Mouse (Mus musculus) heart, postnatal 0 days (tissue): ENCODE measurements around the gene Ptgir. TPM values are rescaled to one million over a fixed set of nuclear protein-coding genes. Genes with fewer than 3 reads are reported as not detected.
A peak's percentile ranks its signal among the peaks of the same experiment; 100 is the strongest.

Source experiments
- ATAC-seq: fragments of 200-750 bp; cut with Nextera tagmentation; 2 replicates; pipeline ENCODE4 v1.8.0; 2017; ENCODE audit warnings: low read depth, moderate number of reproducible peaks, moderate library complexity; ENCODE audit not compliant: insufficient read depth
- DNase-seq: peaks from one replicate; pipeline ENCODE4 v3.0.0-alpha.2; 2016; ENCODE audit warnings: low spot score
- H3K27ac ChIP-seq: fragments of 300-500 bp; sonication (generic); 2 replicates; pipeline ENCODE4 v1.5.1; 2014; ENCODE audit warnings: low read depth, mild to moderate bottlenecking
- H3K27me3 ChIP-seq: fragments of 300-500 bp; sonication (generic); 2 replicates; pipeline ENCODE4 v1.6.1; 2014; ENCODE audit warnings: low read length, mixed read lengths; ENCODE audit not compliant: control insufficient read depth, insufficient read depth
- H3K36me3 ChIP-seq: fragments of 300-500 bp; sonication (generic); replicated peaks from 2 replicates; pipeline ENCODE4 v1.6.1; 2014; ENCODE audit warnings: low read length, mixed read lengths; ENCODE audit not compliant: control insufficient read depth, insufficient read depth
- H3K4me1 ChIP-seq: fragments of 300-500 bp; sonication (generic); 2 replicates; pipeline ENCODE4 v1.6.1; 2014; ENCODE audit warnings: antibody characterized with exemption; ENCODE audit not compliant: control insufficient read depth, insufficient read depth
- H3K4me2 ChIP-seq: fragments of 300-500 bp; sonication (generic); 2 replicates; pipeline ENCODE4 v1.6.1; 2014; ENCODE audit warnings: low read depth, mild to moderate bottlenecking, low read length, moderate library complexity
- H3K4me3 ChIP-seq: fragments of 300-500 bp; sonication (generic); 2 replicates; pipeline ENCODE4 v1.5.1; 2014; ENCODE audit warnings: low read depth, low read length
- H3K9ac ChIP-seq: fragments of 300-500 bp; sonication (generic); replicated peaks from 2 replicates; pipeline ENCODE4 v1.6.1; 2014; ENCODE audit warnings: low read depth, low read length, mixed read lengths
- H3K9me3 ChIP-seq: fragments of 300-500 bp; sonication (generic); replicated peaks from 2 replicates; pipeline ENCODE4 v1.6.1; 2016; ENCODE audit warnings: low read length; ENCODE audit not compliant: control insufficient read depth
- CTCF ChIP-seq: IDR thresholded peaks from 2 replicates; pipeline ENCODE4 v1.5.1; 2016; ENCODE audit warnings: antibody characterized with exemption, control low read depth, low read depth
- EP300 ChIP-seq: IDR thresholded peaks from 2 replicates; pipeline ENCODE4 v1.6.1; 2016; ENCODE audit warnings: antibody characterized with exemption, low read depth
- WGBS: fragments of 180-500 bp; shearing (Covaris S2); extraction: QIAGEN DNeasy Blood & Tissue Kit; methylation state at CpG from one replicate; pipeline ENCODE4 v1.1.7; 2014; 5-methylcytosine and 5-hydroxymethylcytosine counted together
- polyA plus RNA-seq: library from polyadenylated mRNA; unstranded; fragments of >200 nt; fragmentation: Nextera tagmentation; extraction: Ambion mirVana; gene quantifications from 2 replicates; pipeline ENCODE4 v1.2.1, GENCODE M21; 2015
- total RNA-seq: library from RNA; depleted of rRNA; stranded (reverse); fragments of >200 nt; gene quantifications from 2 replicates; pipeline ENCODE4 v1.2.3, GENCODE M21; 2014; ENCODE audit warnings: low replicate concordance

Gene Ptgir
- total and polyA plus RNA-seq, 2 experiments from 2014 or later, result 1.2 to 2.3 TPM

- H3K4me3 ChIP-seq, result 0 out of 2 replicates have a peak overlapping the region, but pooled peaks have one; percentile 5
- no peak overlapping the region for H3K9ac ChIP-seq
- 34% methylated on average over 6 of the region's 6 CpGs for WGBS
- TF ChIP-seq CTCF (no peak), EP300 (no peak)
- no peaks in the 10 kb centered on the region; the same call in 1 of the 2 replicates for H3K4me1 ChIP-seq
- H3K27me3 ChIP-seq, result peaks cover 30% of the 10 kb centered on the region
- H3K36me3 ChIP-seq, result peaks cover 13% of the 10 kb centered on the region
- ATAC-seq (no peak), DNase-seq (no peak)
- peak overlapping the region; percentile 62 for H3K4me2 ChIP-seq
- H3K9me3 ChIP-seq, result peaks cover 7% of the 10 kb centered on the region
- peak overlapping the region; percentile 72 for H3K27ac ChIP-seq
Observed at GRCm38 (mm10) chr7:16890536-16890935, 15.8 kb upstream of the Ptgir start.

DNA sequence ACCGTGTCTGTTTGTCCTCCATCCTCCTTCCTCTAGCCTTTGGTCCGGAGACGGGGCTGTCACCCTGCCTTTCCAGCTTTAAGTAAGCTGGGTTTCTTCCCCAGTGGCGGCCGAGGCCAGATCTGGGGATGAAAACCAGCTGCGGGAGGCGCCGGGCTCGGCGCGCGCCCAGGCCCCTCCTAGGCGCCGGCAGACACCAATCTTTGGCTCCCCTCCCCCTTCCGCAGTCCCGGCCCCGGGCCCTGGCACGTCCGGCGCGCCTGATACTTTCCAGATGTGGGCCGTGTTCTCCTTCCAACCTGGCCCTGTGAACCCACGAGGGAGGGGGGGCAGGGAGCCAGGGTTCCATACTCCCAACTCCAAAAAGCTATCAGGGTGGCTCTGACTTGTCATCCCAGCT, 15.3 kb upstream of the Ptgir start:
- TF ChIP-seq EP300, result peak; percentile 87
- no peak for TF ChIP-seq CTCF
- Histone ChIP-seq H3K9ac (no peak overlapping the region), H3K27ac (peak overlapping the region; percentile 72), H3K9me3 (peaks cover 3% of the 10 kb centered on the region), H3K4me1 (no peaks in the 10 kb centered on the region; the same call in 1 of the 2 replicates), H3K27me3 (peaks cover 26% of the 10 kb centered on the region), H3K4me3 (0 out of 2 replicates have a peak overlapping the region, but pooled peaks have one; percentile 5), H3K4me2 (peak overlapping the region; percentile 62), H3K36me3 (peaks cover 9% of the 10 kb centered on the region)
- WGBS, result under 1% methylated on average over 23 of the region's 23 CpGs
- ATAC-seq (peak; percentile 78), DNase-seq (peak; percentile 83)

GRCm38 (mm10) chr7:16891641-16892351, 14.5 kb upstream of the Ptgir start, which contains the start of gene Gng8:
Gene Gng8 (plus strand): TSS chr7:16891786.
- no peak within 1 kb of the TSS for H3K9ac ChIP-seq
- ATAC-seq, result peak; percentile 81
- H3K4me3 ChIP-seq, result peak within 1 kb of the TSS; percentile 30
- peak within 1 kb of the TSS; percentile 62 for H3K4me2 ChIP-seq
- H3K27ac ChIP-seq, result peak within 1 kb of the TSS; percentile 72
- under 1% methylated on average over 30 of the region's 30 CpGs for WGBS
- TF ChIP-seq CTCF (peak; percentile 97), EP300 (no peak)
- H3K4me1 ChIP-seq, result no peaks in the 10 kb centered on the region; the same call in 1 of the 2 replicates
- peaks cover under 1% of the 10 kb centered on the region; the same call in 1 of the 2 replicates for H3K36me3 ChIP-seq
- H3K27me3 ChIP-seq, result peaks cover 27% of the 10 kb centered on the region
- H3K9me3 ChIP-seq, result no peaks in the 10 kb centered on the region
- peak; percentile 88 for DNase-seq

DNA sequence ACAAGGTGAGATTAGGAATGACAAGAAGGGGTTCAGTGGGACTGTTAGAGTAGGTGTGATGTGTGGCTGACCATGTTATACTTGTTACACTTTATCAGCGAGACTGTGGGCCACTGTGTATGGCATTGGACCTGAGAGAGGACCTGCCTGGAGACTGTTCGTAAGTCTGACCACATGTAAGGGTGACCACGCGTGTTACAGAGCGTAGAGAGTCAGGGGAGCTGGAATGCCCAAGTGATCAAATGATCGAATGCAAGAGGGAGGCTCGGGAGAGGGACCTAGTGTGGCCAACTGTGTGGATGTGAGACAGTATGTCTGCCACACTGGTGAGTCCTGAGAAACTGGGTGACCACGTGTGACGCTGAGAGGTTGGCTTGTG, 13.9 kb upstream of the Ptgir start:
- no peak for TF ChIP-seq EP300
- TF ChIP-seq CTCF, result no peak
- ATAC-seq (no peak), DNase-seq (no peak)
- Histone ChIP-seq H3K4me2 (peak overlapping the region; percentile 62; the same call in 1 of the 2 replicates), H3K27ac (no peak overlapping the region), H3K9me3 (no peaks in the 10 kb centered on the region), H3K36me3 (no peaks in the 10 kb centered on the region; the same call in 1 of the 2 replicates), H3K9ac (no peak overlapping the region), H3K27me3 (peaks cover 27% of the 10 kb centered on the region), H3K4me3 (peak overlapping the region; percentile 30; the same call in 1 of the 2 replicates), H3K4me1 (no peaks in the 10 kb centered on the region; the same call in 1 of the 2 replicates)
- 33% methylated on average over 9 of the region's 9 CpGs for WGBS

GRCm38 (mm10) chr7:16893612-16894011, 12.7 kb upstream of the Ptgir start:
- H3K4me1 ChIP-seq, result no peaks in the 10 kb centered on the region; the same call in 1 of the 2 replicates
- no peak overlapping the region for H3K9ac ChIP-seq
- no peak overlapping the region for H3K27ac ChIP-seq
- no peak overlapping the region for H3K4me3 ChIP-seq
- peaks cover 27% of the 10 kb centered on the region for H3K27me3 ChIP-seq
- DNase-seq (no peak), ATAC-seq (no peak)
- H3K4me2 ChIP-seq, result no peak overlapping the region
- 16% methylated on average over 6 of the region's 6 CpGs for WGBS
- H3K9me3 ChIP-seq, result no peaks in the 10 kb centered on the region
- TF ChIP-seq EP300, result no peak
- no peak for TF ChIP-seq CTCF
- no peaks in the 10 kb centered on the region for H3K36me3 ChIP-seq
